Mouse (Mus musculus) mouse trophoblast stem cell (cell line): ENCODE data around the gene Lypd6b.

Experiments
- in situ Hi-C, 2 experiments: fragments of 300-500 bp; cut with MseI, MboI; formaldehyde crosslinking; loops; 2 replicates in 1 of 2; 3 replicates in 1 of 2; pipeline ENCODE4 v1.15.1; 2025

The Lypd6b gene

GRCm38 (mm10) chr2:49868116-49868858 is 80.8 kb downstream of the Lypd6b start:
- in situ Hi-C loops, result no loop called here

GRCm38 (mm10) chr2:49869044-49869443 is 81.6 kb downstream of the Lypd6b start:
- in situ Hi-C loops, result no loop called here

GRCm38 (mm10) chr2:49869782-49870514 is 82.5 kb downstream of the Lypd6b start:
- in situ Hi-C loops, result no loop called here

GRCm38 (mm10) chr2:49871012-49871411 is 83.5 kb downstream of the Lypd6b start:
- in situ Hi-C loops, result no loop called here

- in situ Hi-C loops, result no loop called here
Measured at GRCm38 (mm10) chr2:49880507-49880906, 93.0 kb downstream of the Lypd6b start.

- in situ Hi-C loops, result no loop called here
Measured at GRCm38 (mm10) chr2:49881002-49881401, 93.5 kb downstream of the Lypd6b start.

GRCm38 (mm10) chr2:49882461-49882860 is 95.0 kb downstream of the Lypd6b start:
- in situ Hi-C loops, result no loop called here

GRCm38 (mm10) chr2:49883990-49884389 is 96.5 kb downstream of the Lypd6b start:
- in situ Hi-C loops, result no loop called here

GRCm38 (mm10) chr2:49886209-49886608 is 98.7 kb downstream of the Lypd6b start:
- in situ Hi-C loops, result no loop called here

GRCm38 (mm10) chr2:49888346-49888745 is 100.9 kb downstream of the Lypd6b start:
- in situ Hi-C loops, result no loop called here

- in situ Hi-C loops, result no loop called here
Measured at GRCm38 (mm10) chr2:49890727-49891126, 103.2 kb downstream of the Lypd6b start.

- in situ Hi-C loops, result no loop called here
Measured at GRCm38 (mm10) chr2:49909838-49910407, 122.4 kb downstream of the Lypd6b start.

GRCm38 (mm10) chr2:49911296-49912034 is 124.0 kb downstream of the Lypd6b start:
- in situ Hi-C loops, result no loop called here

GRCm38 (mm10) chr2:49912261-49912895 is 124.9 kb downstream of the Lypd6b start:
- in situ Hi-C loops, result no loop called here

- in situ Hi-C loops, result no loop called here
Measured at GRCm38 (mm10) chr2:49917489-49917888, 130.0 kb downstream of the Lypd6b start.

- in situ Hi-C loops, result no loop called here
Measured at GRCm38 (mm10) chr2:49918132-49918531, 130.6 kb downstream of the Lypd6b start.

GRCm38 (mm10) chr2:49918692-49919091 is 131.2 kb downstream of the Lypd6b start:
- in situ Hi-C loops, result no loop called here

- in situ Hi-C loops, result no loop called here
Measured at GRCm38 (mm10) chr2:49921948-49922347, 134.5 kb downstream of the Lypd6b start.

GRCm38 (mm10) chr2:49922810-49923209 is 135.3 kb downstream of the Lypd6b start:
- in situ Hi-C loops, result no loop called here

- in situ Hi-C loops, result no loop called here
Measured at GRCm38 (mm10) chr2:49926186-49926585, 138.7 kb downstream of the Lypd6b start.

- in situ Hi-C loops, result no loop called here
Measured at GRCm38 (mm10) chr2:49927362-49927761, 139.9 kb downstream of the Lypd6b start.

- in situ Hi-C loops, result no loop called here
Measured at GRCm38 (mm10) chr2:49929931-49930330, 142.4 kb downstream of the Lypd6b start.
